In genomic region chr4:134061944-134062446, GRCm38 (mm10) we compare ENCODE assay signal across 14 mouse cellular contexts. TPM values are rescaled to one million over a fixed set of nuclear protein-coding genes. Genes with fewer than 3 reads are reported as not detected.
A peak's percentile ranks its signal among the peaks of the same experiment; 100 is the strongest.
DNase-seq lines count a peak whose midpoint lies in the region; ATAC-seq and TF ChIP-seq lines count a peak whose summit lies in the region.
"Had no signal": no experiment of that assay in that cellular context is flagged by ENCODE, and none has a peak within 500 bp of the region (broad histone marks: within the 10 kb centered on the region; RNA-seq: fewer than 3 reads in every experiment).

No protein-coding gene starts in this region.

- no peak overlapping the region for H3K9ac ChIP-seq in kidney, embryonic 14.5 days (ENCODE audit: low read depth, low read length)
- no peak overlapping the region for H3K9ac ChIP-seq in embryonic facial prominence, embryonic 15.5 days
- H3K9ac ChIP-seq: neural tube, embryonic 13.5 days had no signal

- no peak overlapping the region for H3K27ac ChIP-seq in kidney, embryonic 14.5 days (ENCODE audit: low read depth, low read length)
- 0 out of 2 replicates have a peak overlapping the region, but pooled peaks have one; percentile 39 for H3K27ac ChIP-seq in embryonic facial prominence, embryonic 15.5 days (replicated peaks)
- H3K27ac ChIP-seq in small intestine, adult 2 months (ENCODE audit: insufficient read depth, low read depth, low read length) = peak overlapping the region; percentile 100
- no peak overlapping the region for H3K27ac ChIP-seq in left cerebral cortex, adult 2 months
- H3K27ac ChIP-seq: layer of hippocampus, adult 2 months; neural tube, embryonic 13.5 days had no signal

- no peaks in the 10 kb centered on the region for H3K36me3 ChIP-seq in kidney, embryonic 14.5 days (ENCODE audit: control insufficient read depth, insufficient read depth, low read length)
- H3K36me3 ChIP-seq in embryonic facial prominence, embryonic 15.5 days = no peaks in the 10 kb centered on the region
- no peaks in the 10 kb centered on the region for H3K36me3 ChIP-seq in small intestine, adult 2 months (ENCODE audit: control insufficient read depth, insufficient read depth, low read length)
- H3K36me3 ChIP-seq: neural tube, embryonic 13.5 days had no signal

- peaks cover 5% of the 10 kb centered on the region; the same call in 1 of the 2 replicates for H3K4me1 ChIP-seq in kidney, embryonic 14.5 days (ENCODE audit: control insufficient read depth, insufficient read depth, low read length)
- peaks cover 19% of the 10 kb centered on the region; the same call in 1 of the 2 replicates for H3K4me1 ChIP-seq in embryonic facial prominence, embryonic 15.5 days
- H3K4me1 ChIP-seq in small intestine, adult 2 months (ENCODE audit: control insufficient read depth, insufficient read depth, insufficient read length, low read length) = peaks cover 41% of the 10 kb centered on the region
- H3K4me1 ChIP-seq: neural tube, embryonic 13.5 days had no signal

- 0 out of 2 replicates have a peak, but pooled peaks have one; percentile 18 for ATAC-seq in kidney, embryonic 14.5 days (ENCODE audit: low FRiP score, low TSS enrichment)
- ATAC-seq in CD4-positive, CD25-positive, alpha-beta regulatory T cell, adult 4 months = peak; percentile 31
- peak; percentile 30; the same call in 1 of the 2 replicates for ATAC-seq in embryonic facial prominence, embryonic 15.5 days (ENCODE audit: insufficient number of reproducible peaks, low FRiP score, low TSS enrichment, low read depth)

- H3K4me2 ChIP-seq in kidney, embryonic 14.5 days (replicated peaks; ENCODE audit: low read depth, low read length) = no peak overlapping the region
- peak overlapping the region; percentile 1; the same call in 1 of the 2 replicates for H3K4me2 ChIP-seq in embryonic facial prominence, embryonic 15.5 days (replicated peaks)
- H3K4me2 ChIP-seq: neural tube, embryonic 13.5 days had no signal

- H3K27me3 ChIP-seq in kidney, embryonic 14.5 days (ENCODE audit: control insufficient read depth, insufficient read depth, low read length) = peaks cover 8% of the 10 kb centered on the region; the same call in 1 of the 2 replicates
- peaks cover 13% of the 10 kb centered on the region for H3K27me3 ChIP-seq in embryonic facial prominence, embryonic 15.5 days
- no peaks in the 10 kb centered on the region for H3K27me3 ChIP-seq in small intestine, adult 2 months (ENCODE audit: control insufficient read depth, insufficient read depth, low read length)

- no peaks in the 10 kb centered on the region for H3K9me3 ChIP-seq in kidney, embryonic 14.5 days (ENCODE audit: control insufficient read depth, low read length)
- no peaks in the 10 kb centered on the region for H3K9me3 ChIP-seq in embryonic facial prominence, embryonic 15.5 days (replicated peaks)
- H3K9me3 ChIP-seq: neural tube, embryonic 13.5 days had no signal

- WGBS in kidney, embryonic 14.5 days = 40% methylated on average over 8 of the region's 8 CpGs
- WGBS in embryonic facial prominence, embryonic 15.5 days = 45% methylated on average over 8 of the region's 8 CpGs
- 23% methylated on average over 8 of the region's 8 CpGs for WGBS in small intestine, adult 2 months

- no peak for TF ChIP-seq CTCF in small intestine, adult 2 months (IDR thresholded peaks at IDR 0.05; ENCODE audit: extremely low read depth, insufficient read length, insufficient replicate concordance, low read depth, low read length)
- TF ChIP-seq CTCF in left cerebral cortex, adult 2 months (IDR thresholded peaks at IDR 0.05) = no peak

- no peak overlapping the region for H3K4me3 ChIP-seq in kidney, embryonic 14.5 days (ENCODE audit: low read length)
- no peak overlapping the region for H3K4me3 ChIP-seq in embryonic facial prominence, embryonic 15.5 days (replicated peaks)
- H3K4me3 ChIP-seq in small intestine, adult 2 months (ENCODE audit: low read depth, low read length) = peak overlapping the region; percentile 31
- H3K4me3 ChIP-seq in left cerebral cortex, adult 2 months = no peak overlapping the region
- H3K4me3 ChIP-seq: layer of hippocampus, adult 2 months; neural tube, embryonic 13.5 days had no signal

- intact Hi-C loops in left cerebral cortex, adult 2 months (cut with DNase I) = no loop called here

- peak; percentile 67 for TF ChIP-seq POLR2A in small intestine, adult 2 months (IDR thresholded peaks at IDR 0.05; ENCODE audit: low read depth, low read length)

- no peak for DNase-seq in kidney, postnatal 10 days
- DNase-seq in left cerebral cortex, adult 2 months (ENCODE audit: extremely low spot score in 1 of 2, low spot score in 2 of 2) = no peak
- DNase-seq in ovary, adult 18-20 months (ENCODE audit: low spot score) = no peak
- DNase-seq in gastrocnemius, postnatal 10 days = no peak
- DNase-seq: lung, postnatal 36 days had no signal

RNA-seq across cellular contexts. Expression of gene Crybg2, which starts 1.4 kb away (rescaled TPM):
- polyA plus RNA-seq in kidney, embryonic 14.5 days (2014; fragmentation: Nextera tagmentation; extraction: Ambion mirVana) = 4.5 and 6.0 TPM in 2 replicates
- polyA plus RNA-seq in CD4-positive, CD25-positive, alpha-beta regulatory T cell, adult 4 months (2017; shearing (Covaris generic)) = 10 to 100 TPM; 20.9 to 28.2 TPM
- 12.4 and 16.7 TPM in 2 replicates for polyA plus RNA-seq in embryonic facial prominence, embryonic 15.5 days (2015; fragmentation: Nextera tagmentation; extraction: Ambion mirVana)
- 57.7 and 92.5 TPM in 2 replicates for polyA plus RNA-seq in small intestine, adult 2 months (2012; rRNA removed)
- 1 to 10 TPM; 2.3 to 2.4 TPM for total RNA-seq in left cerebral cortex, adult 2 months (2021)
- not detected for total RNA-seq in gastrocnemius, postnatal 10 days (2021)
- polyA plus RNA-seq: heart, postnatal 0 days had no signal

RNA-seq across cellular contexts. Expression of gene Zfp683, which starts 8.4 kb away (rescaled TPM):
- not detected in 2 replicates for polyA plus RNA-seq in kidney, embryonic 14.5 days (2014; fragmentation: Nextera tagmentation; extraction: Ambion mirVana)
- 1 to 10 TPM in 1 of 2 experiments, under 1 TPM in 1; 0.85 to 1.3 TPM for polyA plus RNA-seq in CD4-positive, CD25-positive, alpha-beta regulatory T cell, adult 4 months (2017; shearing (Covaris generic))
- not detected in 2 replicates for polyA plus RNA-seq in embryonic facial prominence, embryonic 15.5 days (2015; fragmentation: Nextera tagmentation; extraction: Ambion mirVana)
- polyA plus RNA-seq in small intestine, adult 2 months (2012; rRNA removed) = 0.24 and 1.3 TPM in 2 replicates
- not detected for total RNA-seq in left cerebral cortex, adult 2 months (2021)
- total RNA-seq in gastrocnemius, postnatal 10 days (2021) = not detected
- total RNA-seq: adrenal gland, postnatal 4 days; layer of hippocampus, adult 2 months had no signal
- polyA plus RNA-seq: cortical plate, adult 2 months; heart, postnatal 0 days; neural tube, embryonic 13.5 days had no signal

RNA-seq across cellular contexts. Expression of gene Cd52, which starts 32.9 kb away (rescaled TPM):
- polyA plus RNA-seq in kidney, embryonic 14.5 days (2014; fragmentation: Nextera tagmentation; extraction: Ambion mirVana) = 8.9 and 12.1 TPM in 2 replicates
- polyA plus RNA-seq in CD4-positive, CD25-positive, alpha-beta regulatory T cell, adult 4 months (2017; shearing (Covaris generic)) = 1,000 to 10,000 TPM; 2,918 to 3,094 TPM
- polyA plus RNA-seq in embryonic facial prominence, embryonic 15.5 days (2015; fragmentation: Nextera tagmentation; extraction: Ambion mirVana) = 17.1 and 17.9 TPM in 2 replicates
- polyA plus RNA-seq in small intestine, adult 2 months (2012; rRNA removed) = 21.7 and 35.1 TPM in 2 replicates
- 1 to 10 TPM; 2.6 to 3.3 TPM for total RNA-seq in left cerebral cortex, adult 2 months (2021)
- total RNA-seq in gastrocnemius, postnatal 10 days (2021) = 1 to 10 TPM in 1 of 2 experiments, under 1 TPM in 1; 0.70 to 2.1 TPM

RNA-seq across cellular contexts. Expression of gene Ubxn11, which starts 40.4 kb away (rescaled TPM):
- 9.3 and 12.4 TPM in 2 replicates for polyA plus RNA-seq in kidney, embryonic 14.5 days (2014; fragmentation: Nextera tagmentation; extraction: Ambion mirVana)
- 10 to 100 TPM; 31.2 to 54.2 TPM for polyA plus RNA-seq in CD4-positive, CD25-positive, alpha-beta regulatory T cell, adult 4 months (2017; shearing (Covaris generic))
- polyA plus RNA-seq in embryonic facial prominence, embryonic 15.5 days (2015; fragmentation: Nextera tagmentation; extraction: Ambion mirVana) = 16.9 and 23.7 TPM in 2 replicates
- polyA plus RNA-seq in small intestine, adult 2 months (2012; rRNA removed) = 2.8 and 4.5 TPM in 2 replicates
- total RNA-seq in left cerebral cortex, adult 2 months (2021) = 10 to 100 TPM; 39.7 to 47.1 TPM
- total RNA-seq in gastrocnemius, postnatal 10 days (2021) = 1 to 10 TPM in 1 of 2 experiments, under 1 TPM in 1; 0.73 to 1.7 TPM

RNA-seq across cellular contexts. Expression of gene Lin28a, which starts 43.4 kb away (rescaled TPM):
- polyA plus RNA-seq in kidney, embryonic 14.5 days (2014; fragmentation: Nextera tagmentation; extraction: Ambion mirVana) = not detected in 2 replicates
- polyA plus RNA-seq in CD4-positive, CD25-positive, alpha-beta regulatory T cell, adult 4 months (2017; shearing (Covaris generic)) = not detected
- not detected in 2 replicates for polyA plus RNA-seq in embryonic facial prominence, embryonic 15.5 days (2015; fragmentation: Nextera tagmentation; extraction: Ambion mirVana)
- not detected in 2 replicates for polyA plus RNA-seq in small intestine, adult 2 months (2012; rRNA removed)
- total RNA-seq in left cerebral cortex, adult 2 months (2021) = not detected
- total RNA-seq in gastrocnemius, postnatal 10 days (2021) = 1 to 10 TPM; 1.7 to 2.8 TPM
- total RNA-seq: layer of hippocampus, adult 2 months had no signal
- polyA plus RNA-seq: cortical plate, adult 2 months had no signal

Comparison
In these comparisons a context has a peak if more than half of its experiments do, and no peak if none do; other contexts are left out.
1. H3K27ac ChIP-seq: peak in embryonic facial prominence, embryonic 15.5 days (single experiment) and small intestine, adult 2 months (single experiment); none in kidney, embryonic 14.5 days (single experiment) and left cerebral cortex, adult 2 months (single experiment).
2. RNA of gene Cd52, which starts 32.9 kb away (polyA plus RNA-seq): 2,918 to 3,094 TPM in CD4-positive, CD25-positive, alpha-beta regulatory T cell, adult 4 months; 21.7 to 35.1 TPM in small intestine, adult 2 months, 17.1 to 17.9 TPM in embryonic facial prominence, embryonic 15.5 days and 8.9 to 12.1 TPM in kidney, embryonic 14.5 days; every median in the first group is over 10 times any median in the second.
3. Peak in every context shown above with its lines, with median percentiles within 50 percentile points of each other: ATAC-seq.